Mouse (Mus musculus): ENCODE measurements around the gene Ppp4r3a.
A peak's percentile ranks its signal among the peaks of the same experiment; 100 is the strongest.
"Not testable (repeated sequence)": the region's sequence is repeated elsewhere in the genome, so short reads cannot be mapped to it uniquely, and the experiment has no call there.

Gene Ppp4r3a

DNA sequence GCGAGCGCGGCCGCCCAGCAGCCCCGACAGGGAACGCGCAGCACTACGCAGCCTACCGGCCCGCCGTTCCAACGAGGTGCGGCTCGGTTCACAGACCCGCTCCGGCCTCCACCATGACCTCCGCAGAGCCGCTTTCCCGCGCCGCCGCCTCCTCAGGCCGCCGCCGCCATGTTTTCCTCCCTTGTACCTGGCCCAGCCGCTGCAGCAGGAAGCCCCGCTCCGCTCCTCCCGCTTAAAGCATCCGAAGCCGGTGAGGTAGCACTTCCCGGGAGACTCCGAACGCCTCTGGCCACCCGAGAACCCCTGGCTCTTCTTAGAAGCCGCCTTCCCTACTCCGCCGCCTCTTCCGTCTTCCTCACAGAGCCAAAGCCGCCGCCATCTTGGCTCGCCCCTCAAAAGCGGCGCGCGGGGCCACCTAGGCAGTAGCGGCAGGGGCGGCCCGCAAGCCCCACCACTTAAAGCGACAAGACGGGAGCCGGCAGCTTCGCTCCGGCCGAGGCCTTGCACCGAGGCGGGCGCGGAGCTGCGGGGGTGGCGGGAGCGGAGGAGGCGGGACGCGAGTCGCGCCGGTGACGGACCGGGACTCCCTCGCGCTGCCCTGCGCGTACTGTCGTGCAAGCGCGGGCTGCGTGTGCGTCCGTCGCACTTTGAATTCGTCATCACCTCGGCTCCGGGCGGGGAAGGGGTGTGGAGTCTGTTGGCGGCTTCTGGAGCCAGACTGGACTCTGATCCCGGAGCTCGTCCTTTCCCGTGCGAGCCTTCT, at the start of gene Ppp4r3a:
Gene Ppp4r3a (minus strand): TSS at position 627 of the 763 bp plus-strand sequence.
- DNase-seq (ENCODE audit: low read depth, low spot score): peak; percentile 95

DNA sequence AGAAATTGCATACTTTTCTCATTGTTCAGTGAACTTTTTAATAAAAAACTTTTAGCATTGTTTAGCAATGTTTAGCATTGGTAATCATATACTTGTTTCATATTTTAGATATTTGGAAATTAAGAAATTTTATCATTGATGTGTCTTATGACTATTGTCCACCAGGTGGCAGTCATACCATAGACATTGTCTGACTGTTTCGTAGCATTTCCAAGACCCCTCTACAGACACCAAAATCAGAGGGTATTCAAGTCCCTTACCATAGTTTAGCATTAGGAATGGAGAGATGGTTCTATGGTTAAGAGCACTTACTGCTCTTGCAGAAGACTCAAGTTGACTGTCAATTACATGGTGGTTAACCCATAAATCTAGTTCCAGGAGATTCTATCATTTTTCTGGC, 39.5 kb upstream of the Ppp4r3a start:
- peak; percentile 23 for DNase-seq (ENCODE audit: low read depth, low spot score)

DNA sequence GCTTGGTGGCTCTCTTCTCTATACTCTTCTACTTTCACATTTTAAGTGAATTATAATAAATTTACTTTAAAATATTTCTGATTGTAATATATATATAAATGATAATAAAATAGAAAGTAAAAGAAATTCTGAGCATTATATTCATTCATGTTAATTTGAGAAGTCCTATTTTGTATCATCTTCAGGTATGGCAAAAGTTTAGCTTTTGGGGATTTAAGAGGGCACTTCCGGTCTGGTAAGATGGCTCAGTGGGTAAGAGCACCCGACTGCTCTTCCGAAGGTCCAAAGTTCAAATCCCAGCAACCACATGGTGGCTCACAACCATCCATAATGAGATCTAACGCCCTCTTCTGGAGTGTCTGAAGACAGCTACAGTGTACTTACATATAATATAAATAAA, 38.6 kb upstream of the Ppp4r3a start:
- not testable (repeated sequence) for DNase-seq (ENCODE audit: low read depth, low spot score)

DNA sequence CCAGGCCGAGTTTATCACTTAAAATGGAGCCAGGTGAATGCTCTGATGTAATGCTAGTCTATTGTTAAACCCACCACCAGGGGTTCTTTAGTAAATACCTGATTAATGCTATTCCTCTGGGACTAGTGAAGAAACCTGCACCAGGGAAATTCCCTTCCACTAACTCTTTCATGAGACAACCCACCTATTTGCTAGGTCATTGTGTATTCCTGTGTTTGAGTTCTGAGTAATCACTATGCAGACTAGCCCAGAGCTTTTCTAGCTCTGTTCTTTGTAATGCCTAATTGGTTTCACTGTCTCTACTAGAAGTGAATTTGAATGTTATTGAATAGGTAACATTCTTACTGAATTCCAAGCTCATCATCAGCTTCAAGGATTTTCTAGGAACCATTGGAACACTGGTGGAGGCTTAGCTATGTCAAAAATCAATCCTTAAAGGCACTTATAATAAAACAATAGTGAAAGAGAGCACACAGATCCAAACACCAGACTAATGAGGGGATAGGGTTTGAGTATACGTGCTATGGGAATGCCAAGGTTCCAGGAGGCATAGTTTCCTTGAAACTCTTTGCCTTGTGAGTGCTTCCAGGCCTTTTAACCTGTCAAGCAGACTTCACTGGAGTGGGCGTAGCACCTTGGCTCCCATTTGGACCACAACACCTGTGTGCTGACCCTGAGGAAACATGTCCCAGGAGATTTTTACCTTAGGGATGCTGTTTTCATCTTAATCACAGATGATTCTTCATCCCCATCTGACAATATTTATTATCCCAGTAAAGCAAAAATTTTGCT, 26.5 kb upstream of the Ppp4r3a start:
- peak; percentile 95 for DNase-seq (ENCODE audit: low read depth, low spot score)

- no peak for DNase-seq (ENCODE audit: low read depth, low spot score)
Measured at GRCm38 (mm10) chr12:101107722-101108121, 24.2 kb upstream of the Ppp4r3a start.

GRCm38 (mm10) chr12:101105571-101105970, 22.1 kb upstream of the Ppp4r3a start:
- DNase-seq (ENCODE audit: low read depth, low spot score): peak; percentile 72

DNA sequence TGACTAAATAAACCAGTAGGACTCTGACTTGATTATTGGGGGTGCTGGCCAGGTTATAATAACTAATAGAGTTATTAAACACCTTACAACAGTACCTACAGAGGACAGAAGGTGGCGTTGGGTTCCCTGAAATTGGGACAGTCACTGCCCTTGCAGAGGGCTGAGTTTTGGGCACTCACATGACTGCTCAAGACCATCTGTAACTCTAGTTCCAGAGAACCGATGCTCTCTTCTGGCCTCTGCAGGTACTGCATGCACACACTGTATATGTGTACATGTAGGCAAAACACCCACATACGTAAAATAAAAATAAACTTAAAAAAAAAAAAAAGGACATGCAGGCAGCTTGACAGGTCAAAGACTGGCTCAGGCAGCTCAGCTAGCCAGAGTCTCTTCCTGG, 19.1 kb upstream of the Ppp4r3a start:
- DNase-seq (ENCODE audit: low read depth, low spot score): peak; percentile 91

DNA sequence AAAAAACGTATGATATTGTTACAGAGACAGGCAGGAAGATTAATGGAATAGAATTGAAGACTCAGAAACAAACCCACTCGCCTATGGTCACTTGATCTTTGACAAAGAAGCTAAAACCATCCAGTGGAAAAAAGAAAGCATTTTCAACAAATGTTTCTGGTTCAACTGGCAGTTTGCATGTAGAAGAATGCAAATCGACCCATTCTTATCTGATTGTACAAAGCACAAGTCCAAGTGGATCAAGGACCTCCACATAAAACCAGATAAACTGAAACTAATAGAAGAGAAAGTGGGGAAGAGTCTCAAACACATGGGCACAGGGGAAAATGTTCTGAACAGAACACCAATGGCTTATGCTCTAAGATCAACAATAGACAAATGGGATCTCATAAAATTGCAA, 10.2 kb upstream of the Ppp4r3a start:
- not testable (repeated sequence) for DNase-seq (ENCODE audit: low read depth, low spot score)

GRCm38 (mm10) chr12:101089955-101090354, 6.5 kb upstream of the Ppp4r3a start:
- no peak for DNase-seq (ENCODE audit: low read depth, low spot score)

GRCm38 (mm10) chr12:101087406-101087805, 3.9 kb upstream of the Ppp4r3a start:
- DNase-seq (ENCODE audit: low read depth, low spot score): no peak

DNA sequence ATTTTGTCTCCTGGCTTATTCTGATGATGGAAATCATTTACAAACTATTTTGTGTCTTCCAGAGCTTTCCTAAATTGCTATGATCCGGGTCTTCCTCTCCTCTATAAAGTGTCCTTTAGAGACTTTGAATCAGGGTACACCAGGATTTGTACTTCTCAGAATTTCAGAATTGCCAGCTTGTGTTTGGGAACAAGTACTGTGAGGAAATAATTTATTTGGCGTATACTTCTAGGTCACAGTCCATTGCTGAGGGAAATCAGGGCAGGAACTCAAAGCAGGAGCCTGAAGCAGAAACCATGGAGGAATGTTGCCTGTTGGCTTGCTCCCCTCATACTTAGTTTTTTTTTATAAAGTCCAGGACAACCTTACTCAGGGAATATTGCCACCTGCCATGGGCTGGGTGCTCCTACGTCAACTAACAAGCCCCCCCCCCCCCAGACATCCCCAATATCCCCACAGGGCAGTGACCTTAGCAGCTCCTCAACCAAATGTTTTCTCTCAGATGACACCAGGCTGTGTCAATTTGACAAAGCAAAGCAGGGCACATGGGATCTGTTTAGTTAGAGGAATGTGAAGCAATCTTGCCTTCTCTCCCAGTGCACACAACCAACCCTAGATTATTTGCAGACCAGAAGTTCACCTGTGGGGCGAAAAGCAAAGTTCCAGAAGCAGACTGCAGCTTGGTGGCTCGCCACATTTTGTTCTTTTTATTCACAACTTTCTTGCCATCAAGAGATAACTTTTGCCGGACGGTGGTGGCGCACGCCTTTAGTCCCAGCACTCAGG, 1.6 kb upstream of the Ppp4r3a start:
- DNase-seq (ENCODE audit: low read depth, low spot score): no peak

- DNase-seq (ENCODE audit: low read depth, low spot score): peak; percentile 20
Measured at GRCm38 (mm10) chr12:101084237-101084636, 735 bp upstream of the Ppp4r3a start.

DNA sequence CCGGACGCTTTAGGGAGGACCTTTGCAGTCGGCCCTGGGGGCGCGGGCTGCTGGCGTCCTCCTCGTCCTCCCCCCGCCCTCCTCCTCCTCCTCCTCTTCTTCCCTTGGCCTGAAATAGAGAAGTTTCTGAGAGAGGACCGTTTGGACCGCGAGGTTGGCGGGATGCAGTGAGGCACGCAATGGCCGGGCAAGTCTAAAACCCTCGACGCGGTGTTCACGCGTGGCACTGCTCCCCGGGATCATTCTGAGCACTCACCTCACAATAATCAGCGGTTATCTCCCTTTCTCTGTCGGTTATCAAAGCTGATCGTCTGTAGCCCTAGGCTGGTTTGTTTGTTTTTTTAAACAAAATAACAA, 315 bp upstream of the Ppp4r3a start:
- no peak for DNase-seq (ENCODE audit: low read depth, low spot score)

- peak; percentile 34 for DNase-seq (ENCODE audit: low read depth, low spot score)
Measured at GRCm38 (mm10) chr12:101082296-101083075, 1.0 kb downstream of the Ppp4r3a start.

DNA sequence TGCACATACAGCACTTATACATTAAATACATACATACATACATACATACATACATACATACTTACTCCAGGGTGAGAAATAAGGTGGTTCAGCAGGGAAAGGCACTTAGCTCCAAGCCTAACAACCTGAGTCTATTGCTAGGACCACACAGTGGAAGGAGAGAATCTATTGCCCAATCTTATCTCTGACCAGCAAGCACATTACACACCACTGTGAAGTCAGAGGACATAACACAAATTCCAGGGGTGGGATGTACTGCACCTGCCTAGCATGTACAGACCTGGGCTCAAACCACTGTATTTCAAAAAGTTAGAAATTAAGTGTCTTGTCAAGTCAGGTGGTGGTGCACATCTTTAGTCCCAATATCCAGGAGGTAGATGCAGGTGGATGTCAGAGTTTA, 5.5 kb downstream of the Ppp4r3a start:
- DNase-seq (ENCODE audit: low read depth, low spot score): no peak

DNA sequence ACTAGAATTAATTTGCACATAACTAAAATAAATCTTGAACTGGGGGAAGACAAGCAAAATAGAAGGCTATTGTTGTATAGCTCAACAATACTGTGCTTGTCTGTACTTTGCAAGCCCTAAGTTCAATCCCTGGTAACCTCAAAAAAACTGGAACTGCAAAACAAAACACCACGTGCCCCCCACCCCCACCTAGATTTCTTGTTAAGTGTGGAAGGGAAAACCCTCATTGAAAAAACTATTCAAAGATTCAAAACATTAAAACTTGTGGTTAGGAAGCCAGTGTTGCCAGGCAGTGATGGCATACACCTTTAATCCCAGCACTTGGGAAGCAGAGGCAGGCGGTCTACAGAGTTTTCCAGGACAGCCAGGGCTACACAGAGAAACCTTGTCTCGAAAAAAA, 8.1 kb downstream of the Ppp4r3a start:
- DNase-seq (ENCODE audit: low read depth, low spot score): no peak

GRCm38 (mm10) chr12:101074821-101075429, 8.6 kb downstream of the Ppp4r3a start:
- DNase-seq (ENCODE audit: low read depth, low spot score): no peak

DNA sequence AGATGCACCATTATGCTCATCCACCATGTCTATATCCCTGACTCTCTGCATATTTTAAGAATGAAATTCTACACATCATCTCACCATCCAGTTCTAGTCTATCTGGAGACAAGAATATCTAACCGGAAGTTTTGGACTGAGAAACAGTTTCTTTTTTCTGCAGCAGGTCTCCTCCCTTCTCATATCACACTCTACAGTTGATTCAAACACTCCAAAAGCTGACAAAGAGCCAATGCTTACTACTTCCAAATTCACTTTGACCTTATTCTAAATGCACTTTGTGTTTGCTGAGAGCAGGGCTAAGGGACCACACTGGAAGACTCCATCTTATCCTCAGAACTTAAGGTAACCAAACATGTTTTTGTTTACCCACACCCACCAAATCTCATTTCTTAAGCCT, 13.7 kb downstream of the Ppp4r3a start:
- DNase-seq (ENCODE audit: low read depth, low spot score): no peak

DNA sequence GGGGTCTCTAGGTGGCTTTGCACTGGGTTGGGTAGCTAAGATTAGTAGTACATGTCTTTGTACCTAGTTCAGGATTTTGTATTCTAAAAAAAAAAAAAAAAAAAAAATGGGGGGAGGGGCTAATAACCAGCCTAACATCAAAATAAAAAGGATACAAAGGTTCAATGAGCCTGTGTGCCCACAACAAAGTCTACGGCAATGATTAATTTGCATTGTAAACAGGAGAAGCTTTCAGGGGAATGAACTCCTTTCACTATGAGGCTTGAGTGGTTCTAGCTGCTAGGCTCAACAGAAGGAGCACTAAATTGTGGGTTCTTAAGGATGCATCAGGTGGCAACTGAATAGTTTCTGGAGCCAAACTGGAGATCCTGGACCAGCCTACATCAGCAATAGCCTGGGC, 17.2 kb downstream of the Ppp4r3a start:
- no peak for DNase-seq (ENCODE audit: low read depth, low spot score)

DNA sequence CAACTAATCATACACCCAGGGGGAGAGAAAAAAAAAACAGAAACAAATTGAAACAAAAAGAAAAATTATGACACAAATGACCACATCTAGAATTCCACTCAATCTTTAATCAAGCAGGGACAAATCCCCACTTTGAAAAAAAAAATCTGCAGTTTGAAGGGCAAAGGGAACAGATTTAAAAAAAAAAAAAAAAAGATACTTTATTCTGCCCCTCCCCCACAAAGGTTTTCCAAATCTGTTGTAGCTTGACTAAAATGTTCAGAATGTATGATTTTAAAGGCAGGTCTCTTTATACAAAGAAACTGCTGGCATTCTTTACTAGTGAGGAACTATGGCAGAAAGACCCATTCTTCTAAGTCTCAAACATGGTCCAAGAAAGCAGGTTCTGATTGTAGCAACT, 43.5 kb downstream of the Ppp4r3a start:
- no peak for DNase-seq (ENCODE audit: low read depth, low spot score)
